24 mouse cellular contexts compared by ENCODE assay signal in genomic region chr16:22335781-22336180, GRCm38 (mm10).
DNase-seq lines count a peak whose midpoint lies in the region; ATAC-seq and TF ChIP-seq lines count a peak whose summit lies in the region.
"Had no signal": no experiment of that assay in that cellular context is flagged by ENCODE, and none has a peak within 500 bp of the region (broad histone marks: within the 10 kb centered on the region; RNA-seq: fewer than 3 reads in every experiment).

No protein-coding gene starts in this region.

- ATAC-seq in kidney, embryonic 16.5 days (ENCODE audit: low FRiP score, low TSS enrichment) = no peak
- ATAC-seq in kidney, embryonic 15.5 days (replicated peaks; ENCODE audit: low FRiP score) = no peak
- no peak for ATAC-seq in liver, postnatal 0 days
- no peak for ATAC-seq in liver, embryonic 11.5 days (replicated peaks; ENCODE audit: low FRiP score)
- ATAC-seq: forebrain, embryonic 14.5 days had no signal

- no peak for TF ChIP-seq CTCF in liver, postnatal 0 days (IDR thresholded peaks at IDR 0.05; ENCODE audit: low read depth)

- H3K9me3 ChIP-seq in kidney, embryonic 16.5 days (ENCODE audit: low read length) = peaks cover 13% of the 10 kb centered on the region
- H3K9me3 ChIP-seq in kidney, embryonic 15.5 days (replicated peaks) = peaks cover 8% of the 10 kb centered on the region; the same call in 1 of the 2 replicates
- H3K9me3 ChIP-seq in liver, postnatal 0 days (ENCODE audit: low read length) = peaks cover 3% of the 10 kb centered on the region
- no peaks in the 10 kb centered on the region for H3K9me3 ChIP-seq in liver, embryonic 11.5 days (ENCODE audit: control insufficient read depth, low read length)

- no peaks in the 10 kb centered on the region for H3K27me3 ChIP-seq in kidney, embryonic 16.5 days (ENCODE audit: insufficient read depth, low read length)
- H3K27me3 ChIP-seq in kidney, embryonic 15.5 days = no peaks in the 10 kb centered on the region
- no peaks in the 10 kb centered on the region for H3K27me3 ChIP-seq in liver, postnatal 0 days (ENCODE audit: insufficient read depth, low read length)
- H3K27me3 ChIP-seq in liver, embryonic 11.5 days (replicated peaks; ENCODE audit: control insufficient read depth, insufficient read depth, low read length) = no peaks in the 10 kb centered on the region
- H3K27me3 ChIP-seq: embryonic facial prominence, embryonic 13.5 days; embryonic facial prominence, embryonic 15.5 days; forebrain, embryonic 12.5 days had no signal

- no peaks in the 10 kb centered on the region for H3K4me1 ChIP-seq in kidney, embryonic 16.5 days (ENCODE audit: insufficient read depth, low read length)
- no peaks in the 10 kb centered on the region for H3K4me1 ChIP-seq in kidney, embryonic 15.5 days
- H3K4me1 ChIP-seq in liver, postnatal 0 days (ENCODE audit: insufficient read depth) = no peaks in the 10 kb centered on the region
- H3K4me1 ChIP-seq in liver, embryonic 11.5 days (replicated peaks; ENCODE audit: control insufficient read depth, insufficient read depth, low read length) = no peaks in the 10 kb centered on the region
- H3K4me1 ChIP-seq: embryonic facial prominence, embryonic 13.5 days; embryonic facial prominence, embryonic 15.5 days; forebrain, embryonic 10.5 days; forebrain, embryonic 12.5 days had no signal

- H3K4me2 ChIP-seq in kidney, embryonic 16.5 days (replicated peaks; ENCODE audit: low read depth, low read length) = no peak overlapping the region
- no peak overlapping the region for H3K4me2 ChIP-seq in kidney, embryonic 15.5 days
- no peak overlapping the region for H3K4me2 ChIP-seq in liver, postnatal 0 days (ENCODE audit: low read depth, low read length)
- no peak overlapping the region for H3K4me2 ChIP-seq in liver, embryonic 11.5 days
- H3K4me2 ChIP-seq: embryonic facial prominence, embryonic 13.5 days; embryonic facial prominence, embryonic 15.5 days; forebrain, embryonic 12.5 days had no signal

- WGBS in kidney, embryonic 16.5 days = 79% methylated on average over 3 of the region's 3 CpGs
- WGBS in kidney, embryonic 15.5 days = 74% methylated on average over 3 of the region's 3 CpGs
- 60% methylated on average over 3 of the region's 3 CpGs for WGBS in liver, postnatal 0 days (ENCODE audit: insufficient replicate concordance)
- 75% methylated on average over 3 of the region's 3 CpGs for whole genome bisulfite sequencing in liver, embryonic 11.5 days

- H3K27ac ChIP-seq in kidney, embryonic 16.5 days (ENCODE audit: low read length) = no peak overlapping the region
- H3K27ac ChIP-seq in kidney, embryonic 15.5 days = no peak overlapping the region
- H3K27ac ChIP-seq in liver, postnatal 0 days (ENCODE audit: low read depth) = no peak overlapping the region
- no peak overlapping the region for H3K27ac ChIP-seq in liver, embryonic 11.5 days (ENCODE audit: low read depth, low read length)
- H3K27ac ChIP-seq: embryonic facial prominence, embryonic 13.5 days; embryonic facial prominence, embryonic 15.5 days; forebrain, embryonic 10.5 days; forebrain, embryonic 12.5 days had no signal

- H3K4me3 ChIP-seq in kidney, embryonic 16.5 days (ENCODE audit: low read length) = no peak overlapping the region
- H3K4me3 ChIP-seq in kidney, embryonic 15.5 days (replicated peaks) = no peak overlapping the region
- no peak overlapping the region for H3K4me3 ChIP-seq in liver, postnatal 0 days (ENCODE audit: low read depth, low read length)
- no peak overlapping the region for H3K4me3 ChIP-seq in liver, embryonic 11.5 days (ENCODE audit: low read depth, low read length)
- H3K4me3 ChIP-seq: embryonic facial prominence, embryonic 13.5 days; embryonic facial prominence, embryonic 15.5 days; erythroblast, embryonic 14.5 days; forebrain, embryonic 10.5 days; forebrain, embryonic 12.5 days had no signal

- H3K36me3 ChIP-seq in kidney, embryonic 16.5 days (ENCODE audit: insufficient read depth, low read length) = no peaks in the 10 kb centered on the region
- no peaks in the 10 kb centered on the region for H3K36me3 ChIP-seq in kidney, embryonic 15.5 days
- H3K36me3 ChIP-seq in liver, postnatal 0 days (replicated peaks; ENCODE audit: insufficient read depth, low read length) = no peaks in the 10 kb centered on the region
- no peaks in the 10 kb centered on the region for H3K36me3 ChIP-seq in liver, embryonic 11.5 days (ENCODE audit: control insufficient read depth, insufficient read depth, low read length)
- H3K36me3 ChIP-seq: embryonic facial prominence, embryonic 13.5 days; embryonic facial prominence, embryonic 15.5 days; forebrain, embryonic 10.5 days; forebrain, embryonic 12.5 days had no signal

- no peak for TF ChIP-seq EP300 in liver, postnatal 0 days (IDR thresholded peaks at IDR 0.05; ENCODE audit: low read depth)

- H3K9ac ChIP-seq in kidney, embryonic 16.5 days (replicated peaks; ENCODE audit: low read length) = no peak overlapping the region
- no peak overlapping the region for H3K9ac ChIP-seq in kidney, embryonic 15.5 days
- H3K9ac ChIP-seq in liver, postnatal 0 days (replicated peaks) = no peak overlapping the region
- H3K9ac ChIP-seq in liver, embryonic 11.5 days (ENCODE audit: low read depth, low read length) = no peak overlapping the region
- H3K9ac ChIP-seq: embryonic facial prominence, embryonic 13.5 days; embryonic facial prominence, embryonic 15.5 days; forebrain, embryonic 12.5 days had no signal

- peak; percentile 23 for DNase-seq in kidney, adult 11 months
- peak; percentile 21 to 48 for DNase-seq in kidney, adult 8-10 months
- peak; percentile 31 to 36 for DNase-seq in kidney, postnatal 36 days
- no peak for DNase-seq in kidney, postnatal 10 days
- peak; percentile 5 for DNase-seq in liver, postnatal 0 days
- DNase-seq in liver, embryonic 11.5 days (ENCODE audit: low spot score) = no peak
- DNase-seq: adrenal gland, adult 2 months; adrenal gland, postnatal 10 days; adrenal gland, postnatal 25 days; cerebellum, adult 11 months; cerebellum, adult 18-20 months; cerebellum, adult 8-10 months; cerebellum, adult 9-11 months; cerebellum, postnatal 14 days; cerebellum, postnatal 36 days; embryo, embryonic 11 days had no signal

Comparison
In these comparisons a context has a peak if more than half of its experiments do, and no peak if none do; other contexts are left out.
1. DNase-seq: peak in kidney, adult 11 months (single experiment), kidney, adult 8-10 months (2 of 2), kidney, postnatal 36 days (2 of 2) and liver, postnatal 0 days (single experiment); none in kidney, postnatal 10 days (single experiment) and liver, embryonic 11.5 days (single experiment).